Mouse (Mus musculus) limb, embryonic 10.5 days (tissue): ENCODE results near the gene Ctsz. TPM values are rescaled to one million over a fixed set of nuclear protein-coding genes. Genes with fewer than 3 reads are reported as not detected.
A peak's percentile ranks its signal among the peaks of the same experiment; 100 is the strongest.

Experiments
- DNase-seq: peaks from one replicate; pipeline ENCODE4 v3.0.0-alpha.2; 2017; ENCODE audit warnings: low spot score
- H3K27ac ChIP-seq: fragments of 300-500 bp; sonication (generic); 2 replicates; pipeline ENCODE4 v1.5.1; 2016; ENCODE audit warnings: mild to moderate bottlenecking
- H3K27me3 ChIP-seq: fragments of 300-500 bp; sonication (generic); 2 replicates; pipeline ENCODE4 v1.6.1; 2016; ENCODE audit warnings: low read depth, mild to moderate bottlenecking; ENCODE audit not compliant: poor library complexity, severe bottlenecking
- H3K36me3 ChIP-seq: fragments of 300-500 bp; sonication (generic); 2 replicates; pipeline ENCODE4 v1.6.1; 2016; ENCODE audit warnings: mild to moderate bottlenecking, moderate library complexity
- H3K4me1 ChIP-seq: fragments of 300-500 bp; sonication (generic); 2 replicates; pipeline ENCODE4 v1.6.1; 2016
- H3K4me3 ChIP-seq: fragments of 300-500 bp; sonication (generic); 2 replicates; pipeline ENCODE4 v1.5.1; 2016; ENCODE audit warnings: mild to moderate bottlenecking, moderate library complexity
- H3K9me3 ChIP-seq: fragments of 300-500 bp; sonication (generic); replicated peaks from 2 replicates; pipeline ENCODE4 v1.6.1; 2016; ENCODE audit warnings: mild to moderate bottlenecking
- WGBS: fragments of 180-500 bp; shearing (Covaris S2); methylation state at CpG from one replicate; pipeline ENCODE4 v1.1.7; 2016; 5-methylcytosine and 5-hydroxymethylcytosine counted together
- polyA plus RNA-seq: library from polyadenylated mRNA; unstranded; fragments of >200 nt; fragmentation: Nextera tagmentation; extraction: Ambion mirVana; gene quantifications from 2 replicates; pipeline ENCODE4 v1.2.1, GENCODE M21; 2016

Gene Ctsz
- polyA plus RNA-seq, 1 experiment from 2014 or later: 105 TPM

GRCm38 (mm10) chr2:174436916-174437696 lies 1.7 kb downstream of the Ctsz start:
- H3K4me3 ChIP-seq: peak overlapping the region; percentile 72
- 95% methylated on average over 7 of the region's 7 CpGs for WGBS
- H3K9me3 ChIP-seq: no peaks in the 10 kb centered on the region
- DNase-seq: no peak
- no peaks in the 10 kb centered on the region for H3K27me3 ChIP-seq
- H3K4me1 ChIP-seq: peaks cover 38% of the 10 kb centered on the region
- no peak overlapping the region for H3K27ac ChIP-seq
- peaks cover 40% of the 10 kb centered on the region for H3K36me3 ChIP-seq

- H3K27ac ChIP-seq: no peak overlapping the region
- H3K4me1 ChIP-seq: peaks cover 38% of the 10 kb centered on the region
- no peak for DNase-seq
- H3K27me3 ChIP-seq: no peaks in the 10 kb centered on the region
- H3K9me3 ChIP-seq: no peaks in the 10 kb centered on the region
- whole genome bisulfite sequencing: 89% methylated on average over 26 of the region's 26 CpGs
- H3K4me3 ChIP-seq: no peak overlapping the region
- peaks cover 49% of the 10 kb centered on the region for H3K36me3 ChIP-seq
Measured at GRCm38 (mm10) chr2:174436076-174436701, 2.6 kb downstream of the Ctsz start.

- 96% methylated on average over 9 of the region's 9 CpGs for WGBS
- Histone ChIP-seq H3K4me3 (no peak overlapping the region), H3K27ac (no peak overlapping the region), H3K9me3 (no peaks in the 10 kb centered on the region), H3K4me1 (peaks cover 38% of the 10 kb centered on the region), H3K27me3 (no peaks in the 10 kb centered on the region), H3K36me3 (peaks cover 60% of the 10 kb centered on the region)
- no peak for DNase-seq
Measured at GRCm38 (mm10) chr2:174434943-174435342, 3.9 kb downstream of the Ctsz start.

- H3K27ac ChIP-seq: no peak overlapping the region
- no peak for DNase-seq
- no peaks in the 10 kb centered on the region for H3K9me3 ChIP-seq
- WGBS: 84% methylated on average over 10 of the region's 10 CpGs
- H3K27me3 ChIP-seq: no peaks in the 10 kb centered on the region
- peaks cover 91% of the 10 kb centered on the region for H3K36me3 ChIP-seq
- no peak overlapping the region for H3K4me3 ChIP-seq
- H3K4me1 ChIP-seq: 0 out of 2 replicates have a peak, but pooled peaks cover 7% of the 10 kb centered on the region
Measured at GRCm38 (mm10) chr2:174428996-174429591, 9.7 kb downstream of the Ctsz start.

- DNase-seq: no peak
- Histone ChIP-seq H3K36me3 (peaks cover 93% of the 10 kb centered on the region), H3K27ac (no peak overlapping the region), H3K4me1 (0 out of 2 replicates have a peak, but pooled peaks cover 7% of the 10 kb centered on the region), H3K27me3 (no peaks in the 10 kb centered on the region), H3K9me3 (no peaks in the 10 kb centered on the region), H3K4me3 (no peak overlapping the region)
- 88% methylated on average over 18 of the region's 18 CpGs for WGBS
Measured at GRCm38 (mm10) chr2:174428076-174428835, 10.6 kb downstream of the Ctsz start.

- Histone ChIP-seq H3K9me3 (no peaks in the 10 kb centered on the region), H3K4me3 (no peak overlapping the region), H3K36me3 (peaks cover 96% of the 10 kb centered on the region), H3K27me3 (no peaks in the 10 kb centered on the region), H3K4me1 (0 out of 2 replicates have a peak, but pooled peaks cover 7% of the 10 kb centered on the region), H3K27ac (no peak overlapping the region)
- DNase-seq: no peak
- WGBS: 92% methylated on average over 12 of the region's 12 CpGs
Measured at GRCm38 (mm10) chr2:174426856-174427255, 12.0 kb downstream of the Ctsz start.

- H3K4me1 ChIP-seq: 0 out of 2 replicates have a peak, but pooled peaks cover 6% of the 10 kb centered on the region
- H3K9me3 ChIP-seq: no peaks in the 10 kb centered on the region
- DNase-seq: no peak
- no peaks in the 10 kb centered on the region for H3K27me3 ChIP-seq
- H3K27ac ChIP-seq: no peak overlapping the region
- no peak overlapping the region for H3K4me3 ChIP-seq
- H3K36me3 ChIP-seq: peaks cover 100% of the 10 kb centered on the region
- WGBS: 92% methylated on average over 11 of the region's 11 CpGs
Measured at GRCm38 (mm10) chr2:174424301-174425085, 14.3 kb downstream of the Ctsz start.

GRCm38 (mm10) chr2:174421107-174421506 lies 17.7 kb downstream of the Ctsz start:
- 94% methylated on average over 6 of the region's 6 CpGs for WGBS
- no peak overlapping the region for H3K27ac ChIP-seq
- no peak for DNase-seq
- H3K36me3 ChIP-seq: peaks cover 87% of the 10 kb centered on the region
- no peaks in the 10 kb centered on the region for H3K27me3 ChIP-seq
- H3K4me3 ChIP-seq: no peak overlapping the region
- peaks cover 17% of the 10 kb centered on the region for H3K4me1 ChIP-seq
- no peaks in the 10 kb centered on the region for H3K9me3 ChIP-seq

GRCm38 (mm10) chr2:174415731-174416310 lies 23.0 kb downstream of the Ctsz start, which contains the start of gene Nelfcd:
TSS of gene Nelfcd (plus strand) at chr2:174415804.
- DNase-seq: peak; percentile 98
- H3K27me3 ChIP-seq: no peaks in the 10 kb centered on the region
- peaks cover 34% of the 10 kb centered on the region for H3K36me3 ChIP-seq
- no peaks in the 10 kb centered on the region for H3K9me3 ChIP-seq
- WGBS: under 1% methylated on average over 40 of the region's 40 CpGs
- H3K27ac ChIP-seq: peak within 1 kb of the TSS; percentile 96
- H3K4me3 ChIP-seq: peak within 1 kb of the TSS; percentile 97
- H3K4me1 ChIP-seq: peaks cover 17% of the 10 kb centered on the region

GRCm38 (mm10) chr2:174415001-174415730 lies 23.7 kb downstream of the Ctsz start:
- DNase-seq: no peak
- Histone ChIP-seq H3K4me3 (peak overlapping the region; percentile 97), H3K36me3 (peaks cover 27% of the 10 kb centered on the region), H3K9me3 (no peaks in the 10 kb centered on the region), H3K27ac (peak overlapping the region; percentile 96), H3K4me1 (peaks cover 17% of the 10 kb centered on the region), H3K27me3 (no peaks in the 10 kb centered on the region)
- WGBS: 49% methylated on average over 18 of the region's 18 CpGs

GRCm38 (mm10) chr2:174413127-174413526 lies 25.7 kb downstream of the Ctsz start:
- H3K27ac ChIP-seq: no peak overlapping the region
- no peak overlapping the region for H3K4me3 ChIP-seq
- H3K36me3 ChIP-seq: peaks cover 10% of the 10 kb centered on the region
- WGBS: 82% methylated on average over 7 of the region's 7 CpGs
- no peaks in the 10 kb centered on the region for H3K9me3 ChIP-seq
- H3K4me1 ChIP-seq: peaks cover 17% of the 10 kb centered on the region
- no peak for DNase-seq
- no peaks in the 10 kb centered on the region for H3K27me3 ChIP-seq
